Mouse (Mus musculus): ENCODE data around the gene 4930518I15Rik. TPM values are rescaled to one million over a fixed set of nuclear protein-coding genes. Genes with fewer than 3 reads are reported as not detected.
A peak's percentile ranks its signal among the peaks of the same experiment; 100 is the strongest.
"Not testable (repeated sequence)": the region's sequence is repeated elsewhere in the genome, so short reads cannot be mapped to it uniquely, and the experiment has no call there.

Gene 4930518I15Rik
- total RNA-seq (2021), result under 1 TPM; 0.25 to 0.64 TPM
- long read RNA-seq, experiment 1, result 0 reads
- long read RNA-seq, experiment 2, result 0 reads

GRCm38 (mm10) chr2:156857835-156858234 lies at the start of gene 4930518I15Rik:
TSS of gene 4930518I15Rik (minus strand) at chr2:156857946.
- intact Hi-C loops (cut with DNase I), result no loop called here
- DNase-seq, result no peak

GRCm38 (mm10) chr2:156905931-156906330 lies 48.2 kb upstream of the 4930518I15Rik start:
- not testable (repeated sequence) for DNase-seq
- intact Hi-C loops (cut with DNase I), result loop anchor here (2.0 kb wide), 1 partner anchor 93 kb away; no protein-coding TSS in a partner anchor

GRCm38 (mm10) chr2:156904976-156905717 lies 47.4 kb upstream of the 4930518I15Rik start:
- intact Hi-C loops (cut with DNase I), result loop anchor here (2.0 to 5.0 kb wide), 2 partner anchors 94 to 187 kb away; no protein-coding TSS in a partner anchor
- peak; percentile 53 to 63 for DNase-seq

GRCm38 (mm10) chr2:156903367-156903766 lies 45.6 kb upstream of the 4930518I15Rik start:
- DNase-seq, result no peak
- intact Hi-C loops (cut with DNase I), result loop anchor here (5.0 kb wide), 1 partner anchor 189 kb away; no protein-coding TSS in a partner anchor

GRCm38 (mm10) chr2:156902411-156902810 lies 44.7 kb upstream of the 4930518I15Rik start:
- not testable (repeated sequence) for DNase-seq
- intact Hi-C loops (cut with DNase I), result loop anchor here (5.0 kb wide), 1 partner anchor 190 kb away; no protein-coding TSS in a partner anchor

- intact Hi-C loops (cut with DNase I), result loop anchor here (5.0 kb wide), 1 partner anchor 190 kb away; no protein-coding TSS in a partner anchor
- DNase-seq, result no peak
Observed at GRCm38 (mm10) chr2:156901883-156902282, 44.1 kb upstream of the 4930518I15Rik start.

GRCm38 (mm10) chr2:156901344-156901743 lies 43.6 kb upstream of the 4930518I15Rik start:
- DNase-seq, result no peak
- intact Hi-C loops (cut with DNase I), result loop anchor here (5.0 kb wide), 1 partner anchor 191 kb away; no protein-coding TSS in a partner anchor

GRCm38 (mm10) chr2:156899184-156899583 lies 41.4 kb upstream of the 4930518I15Rik start:
- intact Hi-C loops (cut with DNase I), result no loop called here
- DNase-seq, result no peak

GRCm38 (mm10) chr2:156898374-156898773 lies 40.6 kb upstream of the 4930518I15Rik start:
- no peak for DNase-seq
- intact Hi-C loops (cut with DNase I), result no loop called here

- no peak for DNase-seq
- intact Hi-C loops (cut with DNase I), result no loop called here
Observed at GRCm38 (mm10) chr2:156897034-156897433, 39.3 kb upstream of the 4930518I15Rik start.

GRCm38 (mm10) chr2:156896384-156896914 lies 38.7 kb upstream of the 4930518I15Rik start:
- intact Hi-C loops (cut with DNase I), result no loop called here
- no peak for DNase-seq

GRCm38 (mm10) chr2:156894496-156895265 lies 36.9 kb upstream of the 4930518I15Rik start:
- DNase-seq, result no peak
- intact Hi-C loops (cut with DNase I), result no loop called here

- no peak for DNase-seq
Observed at GRCm38 (mm10) chr2:156892821-156893220, 35.1 kb upstream of the 4930518I15Rik start.

GRCm38 (mm10) chr2:156892240-156892639 lies 34.5 kb upstream of the 4930518I15Rik start:
- no peak for DNase-seq
- intact Hi-C loops (cut with DNase I), result no loop called here

More at GRCm38 (mm10) chr2:156892821-156893220, 35.1 kb upstream of the 4930518I15Rik start:
- intact Hi-C loops (cut with DNase I), result no loop called here

GRCm38 (mm10) chr2:156888490-156888889 lies 30.7 kb upstream of the 4930518I15Rik start:
- intact Hi-C loops (cut with DNase I), result no loop called here
- no peak for DNase-seq

- no peak for DNase-seq
- intact Hi-C loops (cut with DNase I), result no loop called here
Observed at GRCm38 (mm10) chr2:156887017-156887416, 29.3 kb upstream of the 4930518I15Rik start, which contains the start of gene Sla2. TSS of gene Sla2 (minus strand) at chr2:156887192.

GRCm38 (mm10) chr2:156886084-156886631 lies 28.4 kb upstream of the 4930518I15Rik start:
- no peak for DNase-seq
- intact Hi-C loops (cut with DNase I), result no loop called here

- intact Hi-C loops (cut with DNase I); DNase-seq: not testable (repeated sequence)
Observed at GRCm38 (mm10) chr2:156885666-156886065, 27.9 kb upstream of the 4930518I15Rik start.

- intact Hi-C loops (cut with DNase I), result no loop called here
- DNase-seq, result no peak
Observed at GRCm38 (mm10) chr2:156884396-156885211, 26.9 kb upstream of the 4930518I15Rik start.
